Mouse (Mus musculus) embryonic fibroblast, embryonic 13.5 days (primary cell): Measurements from ENCODE around the gene Gm49661.

ENCODE experiments used
- CTCF ChIP-seq: IDR thresholded peaks from 2 replicates; pipeline ENCODE4 v1.5.1; 2011; ENCODE audit warnings: mild to moderate bottlenecking, control low read depth, low read length, moderate library complexity, borderline replicate concordance; ENCODE audit not compliant: insufficient read depth
- POLR2A ChIP-seq: IDR thresholded peaks from 2 replicates; pipeline ENCODE4 v1.6.1; 2011; ENCODE audit warnings: low read depth, mild to moderate bottlenecking, control low read depth, low read length, moderate library complexity

DNA sequence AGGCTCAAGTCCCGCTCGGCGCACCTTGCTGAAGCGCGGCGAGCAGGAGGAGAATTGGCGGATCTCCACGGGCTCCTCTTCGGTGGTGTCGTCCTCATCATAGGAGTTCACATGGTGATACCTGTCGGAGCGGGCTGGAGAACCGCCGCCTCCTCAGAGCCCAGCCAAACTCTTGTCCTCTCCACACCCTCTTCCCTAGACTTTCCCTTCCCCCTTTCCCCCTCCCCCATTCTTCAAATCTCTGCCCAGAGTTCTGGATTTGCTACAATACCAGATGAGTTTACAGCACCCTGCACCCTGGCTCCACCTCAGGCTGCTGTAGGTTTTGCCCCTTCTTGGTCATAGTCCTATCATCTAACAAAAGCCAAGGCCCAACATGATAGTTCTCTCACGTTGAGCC, 50.6 kb downstream of the Gm49661 start:
- TF ChIP-seq CTCF: no peak
- TF ChIP-seq POLR2A: no peak
